Comparison of ENCODE assay signal across 28 mouse cellular contexts in the genomic region with DNA sequence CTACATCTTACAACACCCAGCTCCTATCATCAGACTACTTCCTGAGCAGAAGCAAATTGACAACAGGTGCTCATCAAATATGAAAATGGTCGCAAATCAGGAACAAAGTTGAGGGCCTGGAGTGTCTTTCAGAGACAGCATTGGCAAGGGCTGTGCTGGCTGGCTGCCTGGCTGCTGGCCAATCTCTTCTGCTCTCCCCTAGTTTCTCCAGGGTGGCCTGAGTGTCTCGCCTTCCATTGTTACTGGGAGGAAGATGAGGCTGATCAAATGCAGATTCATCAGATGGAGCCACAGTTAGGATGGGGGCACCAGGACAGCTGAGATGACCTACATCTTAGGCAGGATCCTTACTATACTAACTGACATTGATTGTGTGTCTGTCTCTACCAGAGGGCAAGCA.
DNase-seq lines count a peak whose midpoint lies in the region; ATAC-seq and TF ChIP-seq lines count a peak whose summit lies in the region.
"Had no signal": no experiment of that assay in that cellular context is flagged by ENCODE, and none has a peak within 500 bp of the region (broad histone marks: within the 10 kb centered on the region; RNA-seq: fewer than 3 reads in every experiment).

No protein-coding gene starts in this region.

- no peak for TF ChIP-seq POLR2A in limb, embryonic 14.5 days (IDR thresholded peaks at IDR 0.05; ENCODE audit: borderline replicate concordance, extremely low read depth, insufficient read depth, insufficient read length)

- no peaks in the 10 kb centered on the region for H3K36me3 ChIP-seq in hindbrain, embryonic 12.5 days
- no peaks in the 10 kb centered on the region for H3K36me3 ChIP-seq in hindbrain, embryonic 11.5 days (ENCODE audit: control insufficient read depth, insufficient read depth, low read length)
- H3K36me3 ChIP-seq in limb, embryonic 14.5 days (ENCODE audit: control insufficient read depth, insufficient read depth, low read length), result no peaks in the 10 kb centered on the region
- H3K36me3 ChIP-seq in limb, embryonic 10.5 days, result no peaks in the 10 kb centered on the region
- H3K36me3 ChIP-seq: embryonic facial prominence, embryonic 13.5 days; forebrain, embryonic 15.5 days; heart, embryonic 12.5 days; hindbrain, embryonic 10.5 days; intestine, embryonic 15.5 days; midbrain, embryonic 10.5 days had no signal

- H3K27ac ChIP-seq in hindbrain, embryonic 12.5 days, result peak overlapping the region; percentile 35; the same call in 1 of the 2 replicates
- H3K27ac ChIP-seq in hindbrain, embryonic 11.5 days (ENCODE audit: low read depth, low read length), result no peak overlapping the region
- H3K27ac ChIP-seq in limb, embryonic 14.5 days (replicated peaks; ENCODE audit: low read depth, low read length), result no peak overlapping the region
- no peak overlapping the region for H3K27ac ChIP-seq in limb, embryonic 10.5 days
- H3K27ac ChIP-seq: forebrain, embryonic 15.5 days; intestine, embryonic 15.5 days had no signal

- no peak overlapping the region for H3K4me2 ChIP-seq in hindbrain, embryonic 12.5 days (replicated peaks)
- no peak overlapping the region for H3K4me2 ChIP-seq in hindbrain, embryonic 11.5 days (replicated peaks; ENCODE audit: low read depth, low read length)
- H3K4me2 ChIP-seq in limb, embryonic 14.5 days (replicated peaks; ENCODE audit: low read depth, low read length, severe bottlenecking), result no peak overlapping the region
- H3K4me2 ChIP-seq: embryonic facial prominence, embryonic 13.5 days; forebrain, embryonic 15.5 days; heart, embryonic 12.5 days; intestine, embryonic 15.5 days had no signal

- H3K4me3 ChIP-seq in hindbrain, embryonic 12.5 days, result no peak overlapping the region
- H3K4me3 ChIP-seq in hindbrain, embryonic 11.5 days (ENCODE audit: low read depth, low read length), result no peak overlapping the region
- no peak overlapping the region for H3K4me3 ChIP-seq in limb, embryonic 14.5 days (replicated peaks; ENCODE audit: low read length)
- H3K4me3 ChIP-seq in limb, embryonic 10.5 days, result no peak overlapping the region
- H3K4me3 ChIP-seq: embryonic facial prominence, embryonic 13.5 days; erythroblast, embryonic 14.5 days; forebrain, embryonic 15.5 days; heart, embryonic 12.5 days; hindbrain, embryonic 10.5 days; intestine, embryonic 15.5 days; midbrain, embryonic 10.5 days had no signal

- peak; percentile 10 for DNase-seq in adrenal gland, postnatal 10 days
- DNase-seq in adrenal gland, postnatal 14 days, result no peak
- no peak for DNase-seq in hindbrain, embryonic 11.5 days (ENCODE audit: low spot score)
- peak; percentile 20 for DNase-seq in limb, embryonic 14.5 days (ENCODE audit: low spot score)
- no peak for DNase-seq in limb, embryonic 10.5 days (ENCODE audit: low spot score)
- peak; percentile 90 for DNase-seq in retina, postnatal 1 day
- no peak for DNase-seq in retina, embryonic 14.5 days (ENCODE audit: low spot score)
- DNase-seq: adrenal gland, adult 8-10 months; cerebellum, adult 9-11 months; gastrocnemius, postnatal 25 days; heart, adult 18-20 months; heart, postnatal 10 days; kidney, adult 9 months; kidney, postnatal 4 days; layer of hippocampus, adult 9-11 months; lung, postnatal 4 days; right cerebral cortex, postnatal 25 days; spleen, adult 18-20 months; thymus, postnatal 14 days had no signal

- no peak overlapping the region for H3K9ac ChIP-seq in hindbrain, embryonic 12.5 days
- no peak overlapping the region for H3K9ac ChIP-seq in hindbrain, embryonic 11.5 days (ENCODE audit: low read depth, low read length)
- H3K9ac ChIP-seq in limb, embryonic 14.5 days (ENCODE audit: low read depth, low read length, severe bottlenecking), result no peak overlapping the region
- H3K9ac ChIP-seq: embryonic facial prominence, embryonic 13.5 days; forebrain, embryonic 15.5 days; heart, embryonic 12.5 days; intestine, embryonic 15.5 days had no signal

- ATAC-seq in hindbrain, embryonic 12.5 days (ENCODE audit: low FRiP score), result no peak
- no peak for ATAC-seq in hindbrain, embryonic 11.5 days (ENCODE audit: low FRiP score)
- no peak for ATAC-seq in limb, embryonic 14.5 days (ENCODE audit: low FRiP score, low read depth)
- ATAC-seq: activated CD4-positive, CD25-positive, alpha-beta regulatory T cell, adult 4 months; intestine, embryonic 15.5 days had no signal

- H3K27me3 ChIP-seq in hindbrain, embryonic 12.5 days, result no peaks in the 10 kb centered on the region
- H3K27me3 ChIP-seq in hindbrain, embryonic 11.5 days (ENCODE audit: control insufficient read depth, insufficient read depth, low read length), result no peaks in the 10 kb centered on the region
- H3K27me3 ChIP-seq in limb, embryonic 14.5 days (ENCODE audit: control insufficient read depth, insufficient read depth, low read length), result peaks cover 8% of the 10 kb centered on the region; the same call in 1 of the 2 replicates
- H3K27me3 ChIP-seq in limb, embryonic 10.5 days (ENCODE audit: low read depth, poor library complexity, severe bottlenecking), result peaks cover 15% of the 10 kb centered on the region; the same call in 1 of the 2 replicates
- H3K27me3 ChIP-seq: heart, embryonic 12.5 days; intestine, embryonic 15.5 days had no signal

- no peaks in the 10 kb centered on the region for H3K9me3 ChIP-seq in hindbrain, embryonic 12.5 days (replicated peaks)
- H3K9me3 ChIP-seq in hindbrain, embryonic 11.5 days (ENCODE audit: control insufficient read depth, low read length), result no peaks in the 10 kb centered on the region
- no peaks in the 10 kb centered on the region for H3K9me3 ChIP-seq in limb, embryonic 14.5 days (ENCODE audit: control insufficient read depth, low read length)
- no peaks in the 10 kb centered on the region for H3K9me3 ChIP-seq in limb, embryonic 10.5 days (replicated peaks)
- H3K9me3 ChIP-seq: forebrain, embryonic 15.5 days; hindbrain, embryonic 10.5 days; intestine, embryonic 15.5 days had no signal

- WGBS in hindbrain, embryonic 12.5 days, result 67% methylated on average over 2 of the region's 2 CpGs
- WGBS in hindbrain, embryonic 11.5 days, result 73% methylated on average over 2 of the region's 2 CpGs
- WGBS in limb, embryonic 14.5 days, result 48% methylated on average over 2 of the region's 2 CpGs
- WGBS in limb, embryonic 10.5 days, result 66% methylated on average over 2 of the region's 2 CpGs

- peaks cover 41% of the 10 kb centered on the region for H3K4me1 ChIP-seq in hindbrain, embryonic 12.5 days
- peaks cover 4% of the 10 kb centered on the region for H3K4me1 ChIP-seq in hindbrain, embryonic 11.5 days (replicated peaks; ENCODE audit: control insufficient read depth, insufficient read depth, low read length)
- peaks cover 28% of the 10 kb centered on the region for H3K4me1 ChIP-seq in limb, embryonic 14.5 days (ENCODE audit: control insufficient read depth, insufficient read depth, low read length)
- peaks cover 62% of the 10 kb centered on the region for H3K4me1 ChIP-seq in limb, embryonic 10.5 days

Comparison
In these comparisons a context has a peak if more than half of its experiments do, and no peak if none do; other contexts are left out.
1. DNase-seq: peak in adrenal gland, postnatal 10 days (single experiment), limb, embryonic 14.5 days (single experiment) and retina, postnatal 1 day (single experiment); none in adrenal gland, postnatal 14 days (single experiment), hindbrain, embryonic 11.5 days (single experiment), limb, embryonic 10.5 days (single experiment) and retina, embryonic 14.5 days (single experiment).